Mouse (Mus musculus) liver, adult 2 months (tissue): ENCODE measurements around the gene Acer2. TPM values are rescaled to one million over a fixed set of nuclear protein-coding genes. Genes with fewer than 3 reads are reported as not detected.

Experiments used
- DNase-seq: peaks from one replicate; pipeline ENCODE4 v3.0.0-alpha.2; 2011; ENCODE audit warnings: low read depth, low spot score; ENCODE audit errors: extremely low read depth
- H3K27ac ChIP-seq: fragments of 200-500 bp; replicated peaks from 2 replicates; pipeline ENCODE4 v1.5.1; 2012; ENCODE audit warnings: low read depth, mild to moderate bottlenecking, control low read depth, inconsistent platforms, low read length; ENCODE audit not compliant: insufficient read depth
- H3K27me3 ChIP-seq: fragments of 200-500 bp; 2 replicates; pipeline ENCODE4 v1.6.1; 2012; ENCODE audit warnings: mild to moderate bottlenecking, moderate library complexity, low read length, inconsistent platforms; ENCODE audit not compliant: control insufficient read depth, insufficient read depth
- H3K36me3 ChIP-seq: fragments of 200-500 bp; 2 replicates; pipeline ENCODE4 v1.6.1; 2012; ENCODE audit warnings: low read length, inconsistent platforms; ENCODE audit not compliant: control insufficient read depth, insufficient read depth
- H3K4me1 ChIP-seq: fragments of 200-500 bp; 2 replicates; pipeline ENCODE4 v1.6.1; 2011; ENCODE audit warnings: low read length; ENCODE audit not compliant: control insufficient read depth, insufficient read depth
- H3K4me3 ChIP-seq: fragments of 200-500 bp; 2 replicates; pipeline ENCODE4 v1.5.1; 2011; ENCODE audit warnings: low read depth, mild to moderate bottlenecking, control low read depth, low read length, moderate library complexity; ENCODE audit not compliant: insufficient read depth
- H3K79me2 ChIP-seq: fragments of 200-500 bp; 2 replicates; pipeline ENCODE4 v1.6.1; 2012; ENCODE audit warnings: inconsistent platforms, mild to moderate bottlenecking, low read length, moderate library complexity; ENCODE audit not compliant: control insufficient read depth, insufficient read depth
- H3K9ac ChIP-seq: fragments of 200-500 bp; 2 replicates; pipeline ENCODE4 v1.6.1; 2012; ENCODE audit warnings: low read depth, mild to moderate bottlenecking, control low read depth, inconsistent platforms, low read length
- CTCF ChIP-seq: fragments of 200-500 bp; IDR thresholded peaks from 2 replicates; pipeline ENCODE4 v1.5.1; 2011; ENCODE audit warnings: low read depth, low read length, control low read depth
- POLR2A ChIP-seq: fragments of 200-500 bp; IDR thresholded peaks from 2 replicates; pipeline ENCODE4 v1.6.1; 2011; ENCODE audit warnings: low read length, control low read depth; ENCODE audit not compliant: insufficient read depth; ENCODE audit errors: extremely low read depth
- WGBS: fragments of 180-500 bp; shearing (Covaris S2); methylation state at CpG from one replicate; pipeline ENCODE4 v1.1.7; 2018; 5-methylcytosine and 5-hydroxymethylcytosine counted together
- polyA plus RNA-seq: library from polyadenylated mRNA; depleted of rRNA; stranded (reverse); fragments of >200 nt; gene quantifications from 2 replicates; pipeline ENCODE4 v1.2.3, GENCODE M21; 2012
- total RNA-seq: library from RNA; depleted of rRNA; stranded (reverse); fragments of >200 nt; gene quantifications from 2 replicates; pipeline ENCODE4 v1.2.3, GENCODE M21; 2014

The Acer2 gene
- total and polyA plus RNA-seq, 2 experiments: 5.6 to 11.5 TPM

DNA sequence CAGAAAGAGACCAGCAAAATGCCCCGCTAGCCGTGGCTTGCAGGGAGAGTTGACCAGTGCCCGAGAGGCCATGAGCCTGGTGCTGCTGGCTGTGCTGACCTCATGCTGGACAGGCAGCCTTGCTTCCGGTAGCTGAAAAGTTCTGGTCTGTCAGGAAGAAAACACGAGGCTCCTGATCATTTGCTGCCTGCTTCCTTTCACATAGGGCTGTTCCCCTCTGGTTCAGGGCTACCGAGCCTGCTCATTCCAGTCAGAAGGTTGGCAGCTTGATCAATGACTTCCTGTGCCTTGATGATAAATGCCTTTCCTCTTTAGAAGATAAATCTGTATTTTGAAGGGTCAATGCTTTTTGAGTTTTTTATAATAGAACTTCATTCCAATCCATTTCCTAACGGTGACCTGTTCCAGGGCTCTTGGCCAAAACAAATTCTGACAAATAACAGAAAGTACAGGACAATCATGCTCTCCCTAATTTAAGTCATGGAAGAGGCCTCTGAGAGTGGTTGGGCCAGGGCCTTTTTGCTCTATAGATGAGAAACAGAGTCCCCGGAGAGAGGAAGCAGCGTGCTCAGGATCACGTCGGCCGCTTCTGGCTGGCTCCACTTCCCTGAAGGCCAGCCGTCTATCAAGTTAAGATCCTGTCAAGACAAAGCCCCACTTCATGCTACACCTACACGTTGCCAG is 24.7 kb downstream of the Acer2 start:
- peak; percentile 89 for DNase-seq
- WGBS: 24% methylated on average over 14 of the region's 14 CpGs
- TF ChIP-seq POLR2A: no peak
- TF ChIP-seq CTCF: no peak
- H3K36me3 ChIP-seq: no peaks in the 10 kb centered on the region
- H3K4me3 ChIP-seq: no peak overlapping the region
- H3K27me3 ChIP-seq: no peaks in the 10 kb centered on the region
- peaks cover 21% of the 10 kb centered on the region for H3K4me1 ChIP-seq
- no peaks in the 10 kb centered on the region for H3K79me2 ChIP-seq
- H3K27ac ChIP-seq: peak overlapping the region; percentile 79
- H3K9ac ChIP-seq: no peak overlapping the region

DNA sequence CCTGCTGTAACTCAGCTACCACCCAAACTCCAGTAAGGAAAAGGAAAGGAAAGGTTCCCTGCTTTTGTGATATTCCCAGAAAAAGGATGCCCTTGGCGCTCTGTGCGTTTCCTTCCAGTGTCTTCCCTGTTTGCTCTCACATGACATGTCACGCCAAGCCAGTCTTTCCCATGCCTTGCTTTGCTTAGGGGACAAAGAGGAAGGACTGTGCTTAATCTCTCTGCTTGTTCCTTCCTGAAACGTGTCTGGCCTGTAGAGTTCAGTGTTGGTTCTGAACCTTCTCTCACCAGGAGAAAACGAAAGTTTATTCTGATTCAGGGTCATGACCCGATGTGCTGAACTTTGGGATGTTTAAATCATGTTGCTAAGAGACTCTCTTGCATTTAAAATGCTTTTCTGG is 28.2 kb downstream of the Acer2 start:
- H3K9ac ChIP-seq: no peak overlapping the region
- 29% methylated on average over 6 of the region's 6 CpGs for WGBS
- no peak for TF ChIP-seq POLR2A
- no peak for TF ChIP-seq CTCF
- no peak overlapping the region for H3K4me3 ChIP-seq
- H3K79me2 ChIP-seq: no peaks in the 10 kb centered on the region
- peaks cover 20% of the 10 kb centered on the region for H3K4me1 ChIP-seq
- peak overlapping the region; percentile 56 for H3K27ac ChIP-seq
- H3K27me3 ChIP-seq: no peaks in the 10 kb centered on the region
- H3K36me3 ChIP-seq: no peaks in the 10 kb centered on the region
- peak; percentile 88 for DNase-seq

DNA sequence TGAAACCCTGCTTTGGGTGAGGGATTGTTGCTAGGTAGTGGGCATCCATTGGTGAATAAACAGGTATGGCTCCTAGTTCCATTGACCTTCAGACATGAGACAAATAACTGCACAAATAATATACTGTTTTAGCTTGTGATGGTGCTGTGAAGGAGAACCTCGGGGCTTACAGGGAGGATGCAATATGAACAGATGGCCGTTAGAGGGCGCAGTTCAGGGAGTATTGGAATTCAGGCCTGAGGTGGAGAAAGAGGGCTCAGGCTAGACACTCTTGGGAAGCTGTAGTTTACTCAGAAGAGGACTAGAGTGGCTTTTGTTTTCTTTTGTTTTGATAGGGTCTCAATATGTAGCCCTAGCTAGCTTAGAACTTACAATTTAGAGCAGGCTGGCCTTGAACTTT is 30.8 kb downstream of the Acer2 start:
- H3K36me3 ChIP-seq: no peaks in the 10 kb centered on the region; the same call in 1 of the 2 replicates
- H3K27me3 ChIP-seq: no peaks in the 10 kb centered on the region
- TF ChIP-seq POLR2A: no peak
- peak; percentile 45; the same call in 1 of the 2 replicates for TF ChIP-seq CTCF
- no peak for DNase-seq
- 43% methylated on average over 3 of the region's 3 CpGs for WGBS
- H3K9ac ChIP-seq: no peak overlapping the region
- peaks cover 9% of the 10 kb centered on the region for H3K4me1 ChIP-seq
- no peak overlapping the region for H3K27ac ChIP-seq
- H3K4me3 ChIP-seq: no peak overlapping the region
- no peaks in the 10 kb centered on the region for H3K79me2 ChIP-seq

DNA sequence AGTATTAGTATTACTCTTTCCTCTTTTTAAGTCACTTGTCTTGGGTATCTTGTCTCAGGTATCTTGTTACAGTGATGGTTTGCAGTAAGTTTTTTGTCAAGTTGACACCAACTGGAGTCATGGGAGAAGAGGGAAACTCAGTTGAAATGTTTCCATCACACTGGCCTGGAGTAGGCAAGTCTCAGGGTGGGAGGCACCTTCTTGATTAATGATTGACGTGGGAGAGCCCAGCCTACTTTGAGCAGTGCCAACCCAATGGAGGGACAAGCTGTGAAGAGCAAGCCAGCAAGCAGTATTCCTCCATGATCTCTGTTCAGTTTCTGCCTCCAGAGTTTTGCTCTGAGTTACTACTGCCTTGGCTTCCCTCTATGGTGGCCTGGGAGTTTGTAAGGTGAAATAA is 31.7 kb downstream of the Acer2 start:
- TF ChIP-seq CTCF (no peak), POLR2A (no peak)
- H3K79me2 ChIP-seq: no peaks in the 10 kb centered on the region
- H3K4me1 ChIP-seq: peaks cover 9% of the 10 kb centered on the region
- no peak overlapping the region for H3K27ac ChIP-seq
- no peaks in the 10 kb centered on the region; the same call in 1 of the 2 replicates for H3K36me3 ChIP-seq
- peak; percentile 70 for DNase-seq
- H3K9ac ChIP-seq: no peak overlapping the region
- 77% methylated on average over 1 of the region's 1 CpGs for WGBS
- H3K27me3 ChIP-seq: no peaks in the 10 kb centered on the region
- H3K4me3 ChIP-seq: no peak overlapping the region

DNA sequence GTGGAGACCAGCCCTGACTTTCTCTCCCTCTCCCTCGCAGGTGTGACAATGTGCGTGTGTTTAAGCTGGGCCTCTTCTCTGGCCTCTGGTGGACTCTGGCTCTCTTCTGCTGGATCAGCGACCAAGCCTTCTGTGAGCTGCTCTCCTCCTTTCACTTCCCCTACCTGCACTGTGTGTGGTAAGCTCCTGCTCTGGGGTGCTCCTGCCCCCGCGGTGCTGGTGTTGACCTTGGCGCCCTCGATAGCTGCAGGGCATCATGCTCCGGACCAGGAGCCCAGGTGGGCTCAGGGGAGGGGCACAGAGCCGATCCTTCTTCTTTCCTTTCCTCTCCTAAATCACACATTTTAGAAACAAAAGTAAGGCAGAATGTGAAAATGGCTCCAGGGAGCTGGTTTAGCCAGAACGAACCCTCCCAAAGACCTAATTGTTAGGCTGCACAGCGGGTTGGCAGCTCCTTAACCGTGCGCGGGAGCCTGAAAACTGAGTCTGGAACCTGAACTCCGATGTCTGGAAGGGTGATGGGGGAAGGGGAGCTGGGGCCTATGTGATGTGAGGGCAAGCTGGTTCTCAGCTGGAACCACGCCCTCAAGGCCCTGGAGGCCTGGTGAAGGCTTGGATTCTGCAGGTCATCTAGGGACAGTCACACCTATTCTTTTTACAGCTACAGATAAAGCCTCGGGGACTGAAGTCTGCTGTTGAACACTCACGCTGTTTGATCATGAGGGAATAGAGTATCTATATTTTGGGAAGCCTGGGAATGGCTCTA is 37.6 kb downstream of the Acer2 start:
- DNase-seq: no peak
- WGBS: 57% methylated on average over 18 of the region's 18 CpGs

DNA sequence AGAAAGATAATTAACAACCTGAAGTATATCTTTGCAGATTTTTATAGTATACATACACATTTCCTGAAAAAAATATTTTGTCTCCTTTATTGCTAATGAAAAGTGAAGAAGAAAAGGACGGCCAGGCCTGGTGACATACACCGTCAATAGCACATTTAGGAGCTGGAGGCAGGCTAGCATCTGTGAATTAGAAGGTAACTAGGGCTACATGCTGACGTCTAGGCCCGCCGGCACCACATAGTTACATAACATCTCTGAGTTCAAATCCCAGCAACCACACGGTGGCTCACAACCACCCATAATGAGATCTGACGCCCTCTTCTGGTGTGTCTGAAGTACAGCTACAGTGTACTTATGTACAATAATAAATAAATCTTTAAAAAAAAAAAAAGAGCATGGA is 38.6 kb downstream of the Acer2 start:
- no peak for TF ChIP-seq POLR2A
- no peak for TF ChIP-seq CTCF
- 95% methylated on average over 7 of the region's 7 CpGs for WGBS
- Histone ChIP-seq H3K27ac (no peak overlapping the region), H3K9ac (no peak overlapping the region), H3K4me1 (no peaks in the 10 kb centered on the region; the same call in 1 of the 2 replicates), H3K79me2 (no peaks in the 10 kb centered on the region), H3K27me3 (no peaks in the 10 kb centered on the region), H3K4me3 (no peak overlapping the region), H3K36me3 (no peaks in the 10 kb centered on the region; the same call in 1 of the 2 replicates)
- DNase-seq: no peak

More for the DNA sequence above, 37.6 kb downstream of the Acer2 start:
- no peak for TF ChIP-seq POLR2A
- TF ChIP-seq CTCF: no peak
- Histone ChIP-seq H3K9ac (no peak overlapping the region), H3K4me3 (no peak overlapping the region), H3K36me3 (no peaks in the 10 kb centered on the region; the same call in 1 of the 2 replicates), H3K79me2 (no peaks in the 10 kb centered on the region), H3K4me1 (no peaks in the 10 kb centered on the region; the same call in none of the 2 replicates), H3K27ac (no peak overlapping the region), H3K27me3 (no peaks in the 10 kb centered on the region)
